In the genomic region with DNA sequence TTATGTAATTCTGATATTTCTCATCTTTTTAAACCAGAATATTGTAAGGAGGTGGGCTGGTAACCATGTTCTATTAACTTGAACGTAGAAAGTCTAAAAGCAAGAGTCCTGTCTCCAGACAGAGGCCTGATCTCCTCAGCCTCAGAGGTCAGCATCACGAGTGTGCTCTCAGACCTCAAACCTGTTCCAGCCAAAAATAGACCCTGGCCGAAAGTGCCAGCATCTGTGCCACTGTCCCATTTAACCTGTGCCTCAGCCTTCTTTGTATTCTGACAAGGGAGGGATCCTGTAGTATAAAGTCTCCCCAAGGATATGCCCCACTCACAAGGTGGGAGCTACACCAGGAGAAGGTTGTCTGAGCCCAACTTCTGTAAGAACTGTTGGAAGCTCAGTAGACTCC, we compare ENCODE assay signal across 17 mouse cellular contexts.
"Had no signal": no experiment of that assay in that cellular context is flagged by ENCODE, and none has a peak within 500 bp of the region (broad histone marks: within the 10 kb centered on the region; RNA-seq: fewer than 3 reads in every experiment).

No protein-coding gene starts in this region.

- H3K4me2 ChIP-seq: lung, embryonic 15.5 days; midbrain, embryonic 11.5 days; midbrain, embryonic 13.5 days; midbrain, embryonic 15.5 days; neural tube, embryonic 12.5 days had no signal

- DNase-seq: liver, postnatal 0 days; lung, adult 2 months; lung, postnatal 14 days; lung, postnatal 36 days; right cerebral cortex, postnatal 14 days; spleen, adult 18-20 months; thymus, adult 18-20 months; thymus, postnatal 25 days; thymus, postnatal 4 days had no signal

- H3K36me3 ChIP-seq: midbrain, embryonic 15.5 days had no signal

- H3K9ac ChIP-seq: liver, postnatal 0 days; lung, embryonic 15.5 days; midbrain, embryonic 13.5 days; midbrain, embryonic 15.5 days; neural tube, embryonic 12.5 days had no signal

- H3K27me3 ChIP-seq: lung, embryonic 15.5 days; megakaryocyte, embryonic 14.5 days; midbrain, embryonic 13.5 days; midbrain, embryonic 15.5 days; neural tube, embryonic 12.5 days had no signal

- H3K27ac ChIP-seq: lung, embryonic 15.5 days; macrophage; midbrain, embryonic 13.5 days; midbrain, embryonic 15.5 days; neural tube, embryonic 12.5 days had no signal

- H3K4me1 ChIP-seq: midbrain, embryonic 15.5 days; neural tube, embryonic 12.5 days had no signal

- ATAC-seq: liver, postnatal 0 days; lung, postnatal 0 days; midbrain, embryonic 13.5 days; midbrain, embryonic 15.5 days had no signal

- H3K4me3 ChIP-seq: lung, embryonic 15.5 days; megakaryocyte, embryonic 14.5 days; midbrain, embryonic 13.5 days; midbrain, embryonic 15.5 days; neural tube, embryonic 12.5 days had no signal

- H3K9me3 ChIP-seq: lung, embryonic 15.5 days; megakaryocyte, embryonic 14.5 days; midbrain, embryonic 13.5 days; midbrain, embryonic 15.5 days; neural tube, embryonic 12.5 days had no signal
